Mouse (Mus musculus): ENCODE measurements at regions not wholly inside any gene's neighbourhood (a gene's known extent, or its start where the extent isn't known, plus 50 kb on each side); places are given as distances from the start of the nearest gene placed in this dataset.

- TF ChIP-seq CTCF (IDR thresholded peaks at IDR 0.05; ENCODE audit: low read depth, low read length) (no peak), POLR2A (IDR thresholded peaks at IDR 0.05; ENCODE audit: extremely low read depth, insufficient read depth, low read length) (no peak)
- no peaks in the 10 kb centered on the region for H3K36me3 ChIP-seq (ENCODE audit: control insufficient read depth, insufficient read depth, low read length)
- no peak overlapping the region for H3K9ac ChIP-seq (ENCODE audit: low read depth, low read length)
- H3K4me1 ChIP-seq (ENCODE audit: control insufficient read depth, insufficient read depth, low read length) = no peaks in the 10 kb centered on the region
- no peak overlapping the region for H3K4me3 ChIP-seq (ENCODE audit: insufficient read depth, low read depth, low read length)
- no peaks in the 10 kb centered on the region for H3K27me3 ChIP-seq (ENCODE audit: control insufficient read depth, insufficient read depth, low read length)
- no peak overlapping the region for H3K27ac ChIP-seq (replicated peaks; ENCODE audit: insufficient read depth, low read depth, low read length)
- WGBS = 64% methylated on average over 4 of the region's 4 CpGs
- no peaks in the 10 kb centered on the region for H3K79me2 ChIP-seq (ENCODE audit: control insufficient read depth, insufficient read depth, low read length)
- DNase-seq (ENCODE audit: extremely low read depth, low read depth, low spot score) = peak; percentile 21
Observed at GRCm38 (mm10) chr3:119995781-119996180, 211.5 kb upstream of the Ptbp2 start.

GRCm38 (mm10) chr3:119987245-119987852 lies 203.1 kb upstream of the Ptbp2 start:
- no peak for TF ChIP-seq CTCF (IDR thresholded peaks at IDR 0.05; ENCODE audit: low read depth, low read length)
- TF ChIP-seq POLR2A (IDR thresholded peaks at IDR 0.05; ENCODE audit: extremely low read depth, insufficient read depth, low read length) = no peak
- WGBS = 14% methylated on average over 3 of the region's 3 CpGs
- no peak overlapping the region for H3K4me3 ChIP-seq (ENCODE audit: insufficient read depth, low read depth, low read length)
- no peak overlapping the region for H3K27ac ChIP-seq (replicated peaks; ENCODE audit: insufficient read depth, low read depth, low read length)
- H3K4me1 ChIP-seq (ENCODE audit: control insufficient read depth, insufficient read depth, low read length) = peaks cover 1% of the 10 kb centered on the region; the same call in 1 of the 2 replicates
- H3K9ac ChIP-seq (ENCODE audit: low read depth, low read length) = no peak overlapping the region
- no peaks in the 10 kb centered on the region for H3K27me3 ChIP-seq (ENCODE audit: control insufficient read depth, insufficient read depth, low read length)
- no peaks in the 10 kb centered on the region for H3K36me3 ChIP-seq (ENCODE audit: control insufficient read depth, insufficient read depth, low read length)
- H3K79me2 ChIP-seq (ENCODE audit: control insufficient read depth, insufficient read depth, low read length) = no peaks in the 10 kb centered on the region
- DNase-seq (ENCODE audit: extremely low read depth, low read depth, low spot score) = peak; percentile 85

GRCm38 (mm10) chr3:119977349-119977748 lies 193.1 kb upstream of the Ptbp2 start:
- Histone ChIP-seq H3K4me3 (ENCODE audit: insufficient read depth, low read depth, low read length) (no peak overlapping the region), H3K27me3 (ENCODE audit: control insufficient read depth, insufficient read depth, low read length) (no peaks in the 10 kb centered on the region), H3K36me3 (ENCODE audit: control insufficient read depth, insufficient read depth, low read length) (no peaks in the 10 kb centered on the region), H3K9ac (ENCODE audit: low read depth, low read length) (no peak overlapping the region), H3K79me2 (ENCODE audit: control insufficient read depth, insufficient read depth, low read length) (no peaks in the 10 kb centered on the region), H3K27ac (replicated peaks; ENCODE audit: insufficient read depth, low read depth, low read length) (no peak overlapping the region), H3K4me1 (ENCODE audit: control insufficient read depth, insufficient read depth, low read length) (no peaks in the 10 kb centered on the region; the same call in 1 of the 2 replicates)
- TF ChIP-seq POLR2A (IDR thresholded peaks at IDR 0.05; ENCODE audit: extremely low read depth, insufficient read depth, low read length) (no peak), CTCF (IDR thresholded peaks at IDR 0.05; ENCODE audit: low read depth, low read length) (no peak)
- 98% methylated on average over 1 of the region's 1 CpGs for WGBS
- DNase-seq (ENCODE audit: extremely low read depth, low read depth, low spot score) = no peak

GRCm38 (mm10) chr3:119976363-119976762 lies 192.1 kb upstream of the Ptbp2 start:
- Histone ChIP-seq H3K79me2 (ENCODE audit: control insufficient read depth, insufficient read depth, low read length) (no peaks in the 10 kb centered on the region), H3K36me3 (ENCODE audit: control insufficient read depth, insufficient read depth, low read length) (no peaks in the 10 kb centered on the region), H3K9ac (ENCODE audit: low read depth, low read length) (no peak overlapping the region), H3K4me1 (ENCODE audit: control insufficient read depth, insufficient read depth, low read length) (no peaks in the 10 kb centered on the region; the same call in 1 of the 2 replicates), H3K27me3 (ENCODE audit: control insufficient read depth, insufficient read depth, low read length) (no peaks in the 10 kb centered on the region), H3K27ac (replicated peaks; ENCODE audit: insufficient read depth, low read depth, low read length) (no peak overlapping the region), H3K4me3 (ENCODE audit: insufficient read depth, low read depth, low read length) (no peak overlapping the region)
- TF ChIP-seq CTCF (IDR thresholded peaks at IDR 0.05; ENCODE audit: low read depth, low read length) (no peak), POLR2A (IDR thresholded peaks at IDR 0.05; ENCODE audit: extremely low read depth, insufficient read depth, low read length) (no peak)
- WGBS = 8% methylated on average over 3 of the region's 3 CpGs
- DNase-seq (ENCODE audit: extremely low read depth, low read depth, low spot score) = peak; percentile 28

GRCm38 (mm10) chr3:119958799-119959467 lies 174.7 kb upstream of the Ptbp2 start:
- TF ChIP-seq CTCF (IDR thresholded peaks at IDR 0.05; ENCODE audit: low read depth, low read length) = no peak
- TF ChIP-seq POLR2A (IDR thresholded peaks at IDR 0.05; ENCODE audit: extremely low read depth, insufficient read depth, low read length) = no peak
- Histone ChIP-seq H3K4me3 (ENCODE audit: insufficient read depth, low read depth, low read length) (no peak overlapping the region), H3K27ac (replicated peaks; ENCODE audit: insufficient read depth, low read depth, low read length) (no peak overlapping the region), H3K36me3 (ENCODE audit: control insufficient read depth, insufficient read depth, low read length) (no peaks in the 10 kb centered on the region), H3K9ac (ENCODE audit: low read depth, low read length) (no peak overlapping the region), H3K27me3 (ENCODE audit: control insufficient read depth, insufficient read depth, low read length) (no peaks in the 10 kb centered on the region), H3K79me2 (ENCODE audit: control insufficient read depth, insufficient read depth, low read length) (no peaks in the 10 kb centered on the region), H3K4me1 (ENCODE audit: control insufficient read depth, insufficient read depth, low read length) (no peaks in the 10 kb centered on the region)
- WGBS = 59% methylated on average over 5 of the region's 5 CpGs
- DNase-seq (ENCODE audit: extremely low read depth, low read depth, low spot score) = no peak

- no peak overlapping the region for H3K4me3 ChIP-seq (ENCODE audit: insufficient read depth, low read depth, low read length)
- no peak overlapping the region for H3K9ac ChIP-seq (ENCODE audit: low read depth, low read length)
- H3K36me3 ChIP-seq (ENCODE audit: control insufficient read depth, insufficient read depth, low read length) = no peaks in the 10 kb centered on the region
- TF ChIP-seq CTCF (IDR thresholded peaks at IDR 0.05; ENCODE audit: low read depth, low read length) (no peak), POLR2A (IDR thresholded peaks at IDR 0.05; ENCODE audit: extremely low read depth, insufficient read depth, low read length) (no peak)
- no peak overlapping the region for H3K27ac ChIP-seq (replicated peaks; ENCODE audit: insufficient read depth, low read depth, low read length)
- no peaks in the 10 kb centered on the region for H3K27me3 ChIP-seq (ENCODE audit: control insufficient read depth, insufficient read depth, low read length)
- WGBS = 57% methylated on average over 8 of the region's 8 CpGs
- no peaks in the 10 kb centered on the region for H3K79me2 ChIP-seq (ENCODE audit: control insufficient read depth, insufficient read depth, low read length)
- DNase-seq (ENCODE audit: extremely low read depth, low read depth, low spot score) = no peak
- H3K4me1 ChIP-seq (ENCODE audit: control insufficient read depth, insufficient read depth, low read length) = no peaks in the 10 kb centered on the region
Observed at GRCm38 (mm10) chr3:119957529-119957928, 173.3 kb upstream of the Ptbp2 start.

Data from liver, adult 2 months (tissue).